Mouse (Mus musculus) spleen, adult 2 months (tissue): Measurements from ENCODE around the gene Map3k4. TPM values are rescaled to one million over a fixed set of nuclear protein-coding genes. Genes with fewer than 3 reads are reported as not detected.
"Not testable (repeated sequence)": the region's sequence is repeated elsewhere in the genome, so short reads cannot be mapped to it uniquely, and the experiment has no call there.

Source experiments
- DNase-seq, 2 experiments: peaks; one replicate each; pipeline versions ENCODE4 v3.0.0 to v3.0.0-alpha.2; 2012 to 2021; ENCODE audit warnings: low spot score in 2 of 2, low read depth in 1 of 2
- H3K27ac ChIP-seq: fragments of 200-500 bp; 2 replicates; pipeline ENCODE4 v1.5.1; 2012; ENCODE audit warnings: low read length, inconsistent platforms; ENCODE audit not compliant: insufficient read depth
- H3K27me3 ChIP-seq: fragments of 200-500 bp; 2 replicates; pipeline ENCODE4 v1.6.1; 2012; ENCODE audit warnings: mild to moderate bottlenecking, moderate library complexity, low read length, inconsistent platforms; ENCODE audit not compliant: control insufficient read depth, insufficient read depth
- H3K36me3 ChIP-seq: fragments of 200-500 bp; 2 replicates; pipeline ENCODE4 v1.6.1; 2012; ENCODE audit warnings: mild to moderate bottlenecking, low read length, inconsistent platforms; ENCODE audit not compliant: control insufficient read depth, insufficient read depth
- H3K4me1 ChIP-seq: fragments of 200-500 bp; 2 replicates; pipeline ENCODE4 v1.6.1; 2011; ENCODE audit warnings: inconsistent platforms; ENCODE audit not compliant: control insufficient read depth, insufficient read depth, insufficient read length
- H3K4me3 ChIP-seq: fragments of 200-500 bp; 2 replicates; pipeline ENCODE4 v1.5.1; 2011; ENCODE audit warnings: mild to moderate bottlenecking, inconsistent platforms; ENCODE audit not compliant: insufficient read depth, insufficient read length; ENCODE audit errors: extremely low read depth
- CTCF ChIP-seq: fragments of 200-500 bp; IDR thresholded peaks from 2 replicates; pipeline ENCODE4 v1.5.1; 2011; ENCODE audit warnings: mild to moderate bottlenecking, inconsistent platforms; ENCODE audit not compliant: insufficient read depth, insufficient read length, insufficient replicate concordance; ENCODE audit errors: extremely low read depth
- POLR2A ChIP-seq: fragments of 200-500 bp; IDR thresholded peaks from 2 replicates; pipeline ENCODE4 v1.6.1; 2011; ENCODE audit warnings: low read depth, low read length, inconsistent platforms
- WGBS: fragments of 180-500 bp; shearing (Covaris S2); methylation state at CpG from one replicate; pipeline ENCODE4 v1.1.7; 2018; 5-methylcytosine and 5-hydroxymethylcytosine counted together
- polyA plus RNA-seq: library from polyadenylated mRNA; depleted of rRNA; stranded (reverse); fragments of >200 nt; gene quantifications from 2 replicates; pipeline ENCODE4 v1.2.3, GENCODE M21; 2012

Gene Map3k4
- polyA plus RNA-seq, 1 experiment = 18.4 TPM

- Histone ChIP-seq H3K27me3 (no peaks in the 10 kb centered on the region), H3K36me3 (no peaks in the 10 kb centered on the region), H3K4me1 (no peaks in the 10 kb centered on the region; the same call in 1 of the 2 replicates), H3K27ac (no peak overlapping the region), H3K4me3 (no peak overlapping the region)
- no peak for DNase-seq
- 93% methylated on average over 7 of the region's 7 CpGs for WGBS
- TF ChIP-seq POLR2A (no peak), CTCF (no peak)
Observed at GRCm38 (mm10) chr17:12297292-12297691, 21.3 kb downstream of the Map3k4 start.

- H3K4me1 ChIP-seq, H3K27ac ChIP-seq, H3K36me3 ChIP-seq, H3K27me3 ChIP-seq, H3K4me3 ChIP-seq, DNase-seq: not testable (repeated sequence)
- WGBS = 95% methylated on average over 5 of the region's 5 CpGs
Observed at GRCm38 (mm10) chr17:12295926-12296325, 22.7 kb downstream of the Map3k4 start.

DNA sequence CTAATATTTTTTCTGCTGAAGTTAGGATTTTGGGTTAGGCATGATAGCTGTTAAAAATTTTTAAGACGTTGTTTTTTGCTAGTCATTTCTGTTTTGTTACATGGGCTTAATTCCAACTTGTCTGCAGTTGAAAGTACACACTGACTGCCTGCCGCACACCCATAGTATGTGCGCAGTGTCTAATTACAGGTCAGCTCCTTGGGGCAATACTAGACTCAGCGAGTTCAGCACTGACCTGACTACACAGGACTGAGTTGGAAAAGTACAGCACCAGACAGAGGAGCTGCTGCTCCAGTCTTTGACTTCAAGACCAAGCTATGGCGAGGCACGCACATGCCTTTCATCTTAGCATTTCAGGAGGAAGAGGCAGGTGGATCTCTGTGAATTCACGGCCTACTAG is 24.2 kb downstream of the Map3k4 start:
- WGBS = 93% methylated on average over 7 of the region's 7 CpGs
- no peak overlapping the region for H3K27ac ChIP-seq
- DNase-seq = no peak
- no peaks in the 10 kb centered on the region for H3K27me3 ChIP-seq
- no peaks in the 10 kb centered on the region; the same call in 1 of the 2 replicates for H3K4me1 ChIP-seq
- no peak overlapping the region for H3K4me3 ChIP-seq
- TF ChIP-seq CTCF = no peak
- no peak for TF ChIP-seq POLR2A
- no peaks in the 10 kb centered on the region for H3K36me3 ChIP-seq

GRCm38 (mm10) chr17:12293571-12293970 is 25.0 kb downstream of the Map3k4 start:
- H3K27me3 ChIP-seq = no peaks in the 10 kb centered on the region
- no peaks in the 10 kb centered on the region; the same call in 1 of the 2 replicates for H3K4me1 ChIP-seq
- H3K4me3 ChIP-seq = no peak overlapping the region
- TF ChIP-seq CTCF (no peak), POLR2A (no peak)
- no peak for DNase-seq
- H3K27ac ChIP-seq = no peak overlapping the region
- 85% methylated on average over 6 of the region's 6 CpGs for WGBS
- H3K36me3 ChIP-seq = no peaks in the 10 kb centered on the region

DNA sequence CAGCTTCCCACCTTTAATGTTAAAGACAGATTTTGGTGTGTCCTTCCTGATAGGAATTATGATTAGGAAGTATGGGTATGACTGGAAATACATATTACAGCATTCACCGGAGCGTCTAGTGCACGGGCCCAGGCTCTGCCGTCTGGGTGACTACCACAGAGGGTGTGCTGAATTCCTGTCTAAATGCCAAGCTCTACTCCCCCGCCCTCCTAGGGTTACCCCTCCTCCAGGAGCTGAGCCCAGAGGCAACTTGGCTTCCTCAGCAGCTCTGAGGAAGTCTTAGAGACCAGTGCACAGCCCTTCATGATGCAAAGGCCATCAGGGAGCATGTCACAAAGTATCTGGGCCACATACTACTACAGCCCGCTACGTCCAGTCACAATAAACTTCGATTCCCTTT is 25.7 kb downstream of the Map3k4 start:
- DNase-seq = no peak
- H3K36me3 ChIP-seq = no peaks in the 10 kb centered on the region
- WGBS = 92% methylated on average over 8 of the region's 8 CpGs
- no peaks in the 10 kb centered on the region for H3K27me3 ChIP-seq
- H3K4me1 ChIP-seq = no peaks in the 10 kb centered on the region; the same call in 1 of the 2 replicates
- no peak for TF ChIP-seq CTCF
- TF ChIP-seq POLR2A = no peak
- no peak overlapping the region for H3K27ac ChIP-seq
- no peak overlapping the region for H3K4me3 ChIP-seq

- Histone ChIP-seq H3K4me1 (no peaks in the 10 kb centered on the region; the same call in 1 of the 2 replicates), H3K36me3 (no peaks in the 10 kb centered on the region), H3K4me3 (no peak overlapping the region), H3K27me3 (no peaks in the 10 kb centered on the region), H3K27ac (no peak overlapping the region)
- WGBS = 86% methylated on average over 1 of the region's 1 CpGs
- TF ChIP-seq CTCF = no peak
- TF ChIP-seq POLR2A = no peak
- DNase-seq = no peak
Observed at GRCm38 (mm10) chr17:12292356-12292755, 26.2 kb downstream of the Map3k4 start.

GRCm38 (mm10) chr17:12291151-12291550 is 27.4 kb downstream of the Map3k4 start:
- no peak for DNase-seq

GRCm38 (mm10) chr17:12290735-12291134 is 27.9 kb downstream of the Map3k4 start:
- Histone ChIP-seq H3K27me3 (no peaks in the 10 kb centered on the region), H3K36me3 (no peaks in the 10 kb centered on the region), H3K4me1 (no peaks in the 10 kb centered on the region; the same call in 1 of the 2 replicates), H3K4me3 (no peak overlapping the region), H3K27ac (no peak overlapping the region)
- no peak for DNase-seq
- TF ChIP-seq POLR2A = no peak
- no peak for TF ChIP-seq CTCF
- 88% methylated on average over 10 of the region's 10 CpGs for WGBS

More at GRCm38 (mm10) chr17:12291151-12291550, 27.4 kb downstream of the Map3k4 start:
- 96% methylated on average over 7 of the region's 7 CpGs for WGBS
- H3K36me3 ChIP-seq = no peaks in the 10 kb centered on the region
- no peak overlapping the region for H3K4me3 ChIP-seq
- H3K4me1 ChIP-seq = no peaks in the 10 kb centered on the region; the same call in 1 of the 2 replicates
- TF ChIP-seq CTCF = no peak
- H3K27ac ChIP-seq = no peak overlapping the region
- H3K27me3 ChIP-seq = no peaks in the 10 kb centered on the region

- WGBS = 94% methylated on average over 1 of the region's 1 CpGs
- not testable (repeated sequence) for H3K27ac ChIP-seq, H3K27me3 ChIP-seq, H3K4me3 ChIP-seq, H3K4me1 ChIP-seq, DNase-seq, H3K36me3 ChIP-seq
Observed at GRCm38 (mm10) chr17:12289836-12290235, 28.8 kb downstream of the Map3k4 start.
